Mouse (Mus musculus) hindbrain, postnatal 0 days (tissue): Measurements from ENCODE around the gene Capn15. TPM values are rescaled to one million over a fixed set of nuclear protein-coding genes. Genes with fewer than 3 reads are reported as not detected.
A peak's percentile ranks its signal among the peaks of the same experiment; 100 is the strongest.

Source experiments
- ATAC-seq: fragments of 200-750 bp; cut with Nextera tagmentation; 2 replicates; pipeline ENCODE4 v1.8.0; 2017; ENCODE audit warnings: mild to moderate bottlenecking, moderate TSS enrichment, moderate library complexity
- DNase-seq: peaks from one replicate; pipeline ENCODE4 v3.0.0-alpha.2; 2015; ENCODE audit warnings: low spot score
- H3K27ac ChIP-seq: fragments of 300-500 bp; sonication (generic); 2 replicates; pipeline ENCODE4 v1.5.1; 2014; ENCODE audit warnings: mild to moderate bottlenecking
- H3K27me3 ChIP-seq: fragments of 300-500 bp; sonication (generic); 2 replicates; pipeline ENCODE4 v1.6.1; 2014; ENCODE audit warnings: low read length, mixed read lengths; ENCODE audit not compliant: insufficient read depth
- H3K36me3 ChIP-seq: fragments of 300-500 bp; sonication (generic); 2 replicates; pipeline ENCODE4 v1.6.1; 2014; ENCODE audit warnings: low read length, mixed read lengths; ENCODE audit not compliant: insufficient read depth
- H3K4me1 ChIP-seq: fragments of 300-500 bp; sonication (generic); 2 replicates; pipeline ENCODE4 v1.6.1; 2014; ENCODE audit warnings: antibody characterized with exemption, low read length, mixed read lengths; ENCODE audit not compliant: insufficient read depth
- H3K4me2 ChIP-seq: fragments of 300-500 bp; sonication (generic); 2 replicates; pipeline ENCODE4 v1.6.1; 2014; ENCODE audit warnings: low read depth, mild to moderate bottlenecking, low read length, moderate library complexity, mixed read lengths
- H3K4me3 ChIP-seq: fragments of 300-500 bp; sonication (generic); 2 replicates; pipeline ENCODE4 v1.5.1; 2014; ENCODE audit warnings: low read length
- H3K9ac ChIP-seq: fragments of 300-500 bp; sonication (generic); replicated peaks from 2 replicates; pipeline ENCODE4 v1.6.1; 2014; ENCODE audit warnings: mild to moderate bottlenecking, low read length, moderate library complexity, mixed read lengths
- H3K9me3 ChIP-seq: fragments of 300-500 bp; sonication (generic); 2 replicates; pipeline ENCODE4 v1.6.1; 2016; ENCODE audit warnings: low read length, mixed read lengths
- CTCF ChIP-seq: IDR thresholded peaks from 2 replicates; pipeline ENCODE4 v1.5.1; 2016; ENCODE audit warnings: antibody characterized with exemption, control low read depth, low read depth
- WGBS: fragments of 180-500 bp; shearing (Covaris S2); extraction: QIAGEN DNeasy Blood & Tissue Kit; methylation state at CpG from one replicate; pipeline ENCODE4 v1.1.7; 2014; 5-methylcytosine and 5-hydroxymethylcytosine counted together
- polyA plus RNA-seq: library from polyadenylated mRNA; unstranded; fragments of >200 nt; fragmentation: Nextera tagmentation; extraction: Ambion mirVana; gene quantifications from 2 replicates; pipeline ENCODE4 v1.2.1, GENCODE M21; 2015
- total RNA-seq: library from RNA; depleted of rRNA; stranded (reverse); fragments of >200 nt; gene quantifications from 2 replicates; pipeline ENCODE4 v1.2.3, GENCODE M21; 2014

Capn15 gene
- total and polyA plus RNA-seq, 2 experiments from 2014 or later, result 19.0 to 41.4 TPM

GRCm38 (mm10) chr17:25919144-25919785 lies 66.3 kb downstream of the Capn15 start, which contains the start of gene Rab40c:
Gene Rab40c (minus strand): TSS chr17:25919727.
- no peak for TF ChIP-seq CTCF
- WGBS, result under 1% methylated on average over 51 of the region's 78 CpGs
- Histone ChIP-seq H3K27me3 (no peaks in the 10 kb centered on the region), H3K27ac (peak within 1 kb of the TSS; percentile 92), H3K4me1 (peaks cover 16% of the 10 kb centered on the region), H3K9me3 (no peaks in the 10 kb centered on the region), H3K9ac (peak within 1 kb of the TSS; percentile 85), H3K36me3 (0 out of 2 replicates have a peak, but pooled peaks cover 4% of the 10 kb centered on the region), H3K4me3 (peak within 1 kb of the TSS; percentile 79), H3K4me2 (peak within 1 kb of the TSS; percentile 60)
- ATAC-seq (peak; percentile 0; the same call in 1 of the 2 replicates), DNase-seq (peak; percentile 52)

GRCm38 (mm10) chr17:25918037-25918750 lies 67.4 kb downstream of the Capn15 start:
- no peak for DNase-seq
- no peak for TF ChIP-seq CTCF
- WGBS, result 79% methylated on average over 9 of the region's 9 CpGs
- Histone ChIP-seq H3K27ac (peak overlapping the region; percentile 87; the same call in 1 of the 2 replicates), H3K4me2 (peak overlapping the region; percentile 52), H3K9me3 (no peaks in the 10 kb centered on the region), H3K36me3 (0 out of 2 replicates have a peak, but pooled peaks cover 4% of the 10 kb centered on the region), H3K27me3 (no peaks in the 10 kb centered on the region), H3K9ac (peak overlapping the region; percentile 85; the same call in 1 of the 2 replicates), H3K4me3 (peak overlapping the region; percentile 79), H3K4me1 (peaks cover 16% of the 10 kb centered on the region)
- no peak for ATAC-seq

- no peak for TF ChIP-seq CTCF
- H3K27ac ChIP-seq, result no peak overlapping the region
- peaks cover 16% of the 10 kb centered on the region for H3K4me1 ChIP-seq
- WGBS, result 84% methylated on average over 8 of the region's 8 CpGs
- no peak for DNase-seq
- H3K27me3 ChIP-seq, result no peaks in the 10 kb centered on the region
- no peak overlapping the region; the same call in 1 of the 2 replicates for H3K9ac ChIP-seq
- no peak for ATAC-seq
- no peak overlapping the region for H3K4me2 ChIP-seq
- 0 out of 2 replicates have a peak, but pooled peaks cover 4% of the 10 kb centered on the region for H3K36me3 ChIP-seq
- H3K4me3 ChIP-seq, result no peak overlapping the region
- H3K9me3 ChIP-seq, result no peaks in the 10 kb centered on the region
These were observed 68.5 kb downstream of the Capn15 start for GRCm38 (mm10) chr17:25916931-25917647.

GRCm38 (mm10) chr17:25914295-25914694 lies 71.3 kb downstream of the Capn15 start:
- DNase-seq, result no peak
- Histone ChIP-seq H3K27me3 (no peaks in the 10 kb centered on the region), H3K9ac (no peak overlapping the region), H3K4me3 (no peak overlapping the region), H3K36me3 (0 out of 2 replicates have a peak, but pooled peaks cover 4% of the 10 kb centered on the region), H3K4me2 (no peak overlapping the region), H3K4me1 (peaks cover 16% of the 10 kb centered on the region), H3K27ac (no peak overlapping the region), H3K9me3 (no peaks in the 10 kb centered on the region)
- TF ChIP-seq CTCF, result no peak
- ATAC-seq, result no peak
- 82% methylated on average over 4 of the region's 4 CpGs for WGBS

- ATAC-seq (no peak), DNase-seq (no peak)
- Histone ChIP-seq H3K9ac (no peak overlapping the region), H3K9me3 (no peaks in the 10 kb centered on the region), H3K4me1 (peaks cover 16% of the 10 kb centered on the region), H3K27me3 (no peaks in the 10 kb centered on the region), H3K27ac (no peak overlapping the region), H3K4me3 (no peak overlapping the region), H3K36me3 (0 out of 2 replicates have a peak, but pooled peaks cover 4% of the 10 kb centered on the region), H3K4me2 (no peak overlapping the region)
- no peak for TF ChIP-seq CTCF
- 83% methylated on average over 1 of the region's 1 CpGs for WGBS
These were observed 71.7 kb downstream of the Capn15 start for GRCm38 (mm10) chr17:25913877-25914275.

- H3K4me1 ChIP-seq, result peaks cover 13% of the 10 kb centered on the region
- no peaks in the 10 kb centered on the region for H3K27me3 ChIP-seq
- no peaks in the 10 kb centered on the region for H3K9me3 ChIP-seq
- H3K9ac ChIP-seq, result no peak overlapping the region
- no peak overlapping the region for H3K27ac ChIP-seq
- no peak for TF ChIP-seq CTCF
- H3K36me3 ChIP-seq, result 0 out of 2 replicates have a peak, but pooled peaks cover 4% of the 10 kb centered on the region
- WGBS, result 88% methylated on average over 14 of the region's 14 CpGs
- no peak overlapping the region for H3K4me3 ChIP-seq
- ATAC-seq (no peak), DNase-seq (no peak)
- H3K4me2 ChIP-seq, result no peak overlapping the region
These were observed 72.3 kb downstream of the Capn15 start for GRCm38 (mm10) chr17:25913186-25913876.
